Mouse (Mus musculus) midbrain, embryonic 11.5 days (tissue): ENCODE data around the gene Lpar2. TPM values are rescaled to one million over a fixed set of nuclear protein-coding genes. Genes with fewer than 3 reads are reported as not detected.

ENCODE experiments used
- ATAC-seq: fragments of 200-750 bp; cut with Nextera tagmentation; 2 replicates; pipeline ENCODE4 v1.8.0; 2017; ENCODE audit warnings: moderate TSS enrichment, moderate library complexity; ENCODE audit not compliant: low FRiP score
- DNase-seq: peaks from one replicate; pipeline ENCODE4 v3.0.0; 2015; ENCODE audit warnings: low spot score; ENCODE audit errors: missing footprints
- H3K27ac ChIP-seq: fragments of 300-500 bp; sonication (generic); 2 replicates; pipeline ENCODE4 v1.5.1; 2014; ENCODE audit warnings: low read depth, low read length
- H3K27me3 ChIP-seq: fragments of 300-500 bp; sonication (generic); 2 replicates; pipeline ENCODE4 v1.6.1; 2014; ENCODE audit warnings: mild to moderate bottlenecking, low read length, moderate library complexity, mixed read lengths; ENCODE audit not compliant: control insufficient read depth, insufficient read depth
- H3K36me3 ChIP-seq: fragments of 300-500 bp; sonication (generic); 2 replicates; pipeline ENCODE4 v1.6.1; 2014; ENCODE audit warnings: mild to moderate bottlenecking, low read length, moderate library complexity, mixed read lengths; ENCODE audit not compliant: control insufficient read depth, insufficient read depth
- H3K4me1 ChIP-seq: fragments of 300-500 bp; sonication (generic); 2 replicates; pipeline ENCODE4 v1.6.1; 2014; ENCODE audit warnings: low read length; ENCODE audit not compliant: control insufficient read depth, insufficient read depth
- H3K4me2 ChIP-seq: fragments of 300-500 bp; sonication (generic); 2 replicates; pipeline ENCODE4 v1.6.1; 2014; ENCODE audit warnings: mild to moderate bottlenecking, moderate library complexity
- H3K4me3 ChIP-seq: fragments of 300-500 bp; sonication (generic); 2 replicates; pipeline ENCODE4 v1.5.1; 2014; ENCODE audit warnings: low read depth, low read length
- H3K9ac ChIP-seq: fragments of 300-500 bp; sonication (generic); 2 replicates; pipeline ENCODE4 v1.6.1; 2014; ENCODE audit warnings: low read length
- H3K9me3 ChIP-seq: fragments of 300-500 bp; sonication (generic); 2 replicates; pipeline ENCODE4 v1.6.1; 2016; ENCODE audit warnings: low read length; ENCODE audit not compliant: control insufficient read depth
- WGBS: fragments of 180-500 bp; shearing (Covaris S2); extraction: QIAGEN DNeasy Blood & Tissue Kit; methylation state at CpG from one replicate; pipeline ENCODE4 v1.1.7; 2014; 5-methylcytosine and 5-hydroxymethylcytosine counted together
- polyA plus RNA-seq: library from polyadenylated mRNA; unstranded; fragments of >200 nt; fragmentation: Nextera tagmentation; extraction: Ambion mirVana; gene quantifications from 2 replicates; pipeline ENCODE4 v1.2.1, GENCODE M21; 2014

Gene Lpar2
- polyA plus RNA-seq, 1 experiment from 2014 or later, result 1.2 TPM

DNA sequence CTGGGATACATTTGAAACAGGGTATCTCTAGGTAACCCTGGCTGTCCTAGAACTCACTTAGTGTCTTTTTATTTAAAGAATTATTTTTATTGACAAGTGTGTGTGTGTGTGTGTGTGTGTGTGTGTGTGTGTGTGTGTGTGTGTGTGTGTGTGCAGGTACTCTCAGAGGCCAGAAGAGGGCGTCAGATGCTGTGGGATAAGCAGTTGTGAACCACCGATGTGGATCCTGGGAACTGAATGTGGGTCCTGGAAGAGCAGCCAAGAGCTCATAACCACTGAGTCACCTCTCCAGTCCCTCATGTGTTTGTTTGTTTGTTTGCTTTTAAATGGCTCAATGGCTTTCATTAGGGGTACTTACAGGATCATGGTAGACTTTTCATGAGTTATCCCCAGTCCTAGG is 7.3 kb upstream of the Lpar2 start:
- ATAC-seq, result no peak
- H3K27me3 ChIP-seq, result no peaks in the 10 kb centered on the region
- H3K4me1 ChIP-seq, result no peaks in the 10 kb centered on the region
- no peak overlapping the region for H3K9ac ChIP-seq
- peaks cover 2% of the 10 kb centered on the region; the same call in 1 of the 2 replicates for H3K36me3 ChIP-seq
- no peak overlapping the region for H3K27ac ChIP-seq
- DNase-seq, result no peak
- H3K4me3 ChIP-seq, result no peak overlapping the region
- no peaks in the 10 kb centered on the region for H3K9me3 ChIP-seq
- WGBS, result 82% methylated on average over 2 of the region's 2 CpGs
- H3K4me2 ChIP-seq, result no peak overlapping the region

DNA sequence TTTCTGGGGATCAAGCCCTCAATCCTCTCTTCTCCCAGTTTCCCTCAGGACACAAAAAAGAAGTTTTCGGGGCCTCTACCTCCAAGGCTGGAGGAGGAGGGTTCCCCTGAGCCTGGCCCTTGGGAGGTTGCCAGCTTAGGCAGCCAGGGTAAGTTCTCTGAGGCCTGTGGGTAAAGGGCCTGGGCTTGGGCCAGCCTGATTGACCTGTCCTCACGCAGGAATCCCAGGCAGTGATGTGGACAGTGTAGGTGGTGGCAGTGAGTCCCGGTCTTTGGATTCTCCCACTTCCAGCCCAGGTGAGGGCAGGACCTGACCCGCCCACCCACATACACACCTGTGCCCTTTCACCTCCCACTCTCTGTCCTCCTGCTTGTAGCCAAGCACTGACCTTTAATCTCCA is 6.8 kb upstream of the Lpar2 start:
- ATAC-seq, result no peak
- Histone ChIP-seq H3K4me3 (no peak overlapping the region), H3K36me3 (peaks cover 2% of the 10 kb centered on the region; the same call in 1 of the 2 replicates), H3K4me2 (no peak overlapping the region), H3K9me3 (no peaks in the 10 kb centered on the region), H3K4me1 (no peaks in the 10 kb centered on the region), H3K27me3 (no peaks in the 10 kb centered on the region; the same call in 1 of the 2 replicates), H3K27ac (no peak overlapping the region), H3K9ac (no peak overlapping the region)
- no peak for DNase-seq
- WGBS, result 98% methylated on average over 4 of the region's 4 CpGs

- no peak overlapping the region for H3K4me3 ChIP-seq
- H3K9ac ChIP-seq, result no peak overlapping the region
- no peaks in the 10 kb centered on the region; the same call in 1 of the 2 replicates for H3K27me3 ChIP-seq
- peaks cover 11% of the 10 kb centered on the region for H3K4me1 ChIP-seq
- no peaks in the 10 kb centered on the region for H3K36me3 ChIP-seq
- no peak overlapping the region for H3K4me2 ChIP-seq
- ATAC-seq, result no peak
- no peak overlapping the region for H3K27ac ChIP-seq
- WGBS, result 89% methylated on average over 9 of the region's 9 CpGs
- H3K9me3 ChIP-seq, result no peaks in the 10 kb centered on the region
- no peak for DNase-seq
These were observed 1.8 kb upstream of the Lpar2 start for GRCm38 (mm10) chr8:69820466-69820865.

DNA sequence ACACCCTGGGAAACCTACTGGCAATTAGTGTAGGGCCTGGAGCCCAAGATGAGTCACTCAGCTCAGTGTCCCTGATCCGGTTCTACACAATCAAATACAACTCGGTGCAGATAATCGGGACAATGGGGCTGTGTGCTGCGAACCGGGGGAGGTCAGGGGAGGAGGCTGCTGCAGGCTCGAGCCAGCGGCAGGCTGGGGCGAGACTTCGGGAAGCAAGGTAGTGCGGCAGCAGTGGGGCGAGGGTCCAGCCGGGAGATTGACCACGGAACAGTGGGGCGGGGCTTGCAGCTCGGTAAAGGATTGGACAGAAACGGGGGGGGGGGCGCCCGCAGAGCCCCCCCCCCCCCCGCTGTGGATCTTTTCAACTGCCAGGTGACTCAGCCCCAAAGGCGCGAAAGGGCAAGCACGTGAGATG is 251 bp upstream of the Lpar2 start:
- ATAC-seq, result peak; percentile 65
- Histone ChIP-seq H3K9ac (peak overlapping the region; percentile 63), H3K36me3 (no peaks in the 10 kb centered on the region; the same call in 1 of the 2 replicates), H3K4me1 (peaks cover 11% of the 10 kb centered on the region), H3K9me3 (no peaks in the 10 kb centered on the region), H3K27ac (no peak overlapping the region), H3K4me3 (peak overlapping the region; percentile 45), H3K4me2 (peak overlapping the region; percentile 79), H3K27me3 (no peaks in the 10 kb centered on the region; the same call in 1 of the 2 replicates)
- DNase-seq, result peak; percentile 91
- 2% methylated on average over 11 of the region's 22 CpGs for WGBS

DNA sequence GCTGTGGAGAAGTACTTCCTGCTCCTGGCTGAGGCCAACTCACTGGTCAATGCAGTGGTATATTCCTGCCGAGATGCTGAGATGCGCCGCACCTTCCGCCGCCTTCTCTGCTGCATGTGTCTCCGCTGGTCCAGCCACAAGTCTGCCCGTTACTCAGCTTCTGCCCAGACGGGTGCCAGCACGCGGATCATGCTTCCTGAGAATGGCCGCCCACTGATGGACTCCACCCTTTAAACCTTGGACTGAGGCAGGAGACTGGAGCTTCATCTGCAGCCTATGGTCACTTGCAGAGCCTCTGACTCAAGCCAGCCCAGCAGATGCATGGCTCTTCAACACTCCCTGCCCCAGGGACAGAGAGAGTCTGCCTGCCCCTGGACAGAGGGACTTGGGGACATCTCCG is 4.1 kb downstream of the Lpar2 start:
- ATAC-seq (no peak), DNase-seq (no peak)
- no peak overlapping the region for H3K27ac ChIP-seq
- H3K9me3 ChIP-seq, result no peaks in the 10 kb centered on the region
- no peak overlapping the region for H3K9ac ChIP-seq
- peaks cover 11% of the 10 kb centered on the region for H3K4me1 ChIP-seq
- H3K36me3 ChIP-seq, result no peaks in the 10 kb centered on the region; the same call in 1 of the 2 replicates
- H3K27me3 ChIP-seq, result no peaks in the 10 kb centered on the region; the same call in 1 of the 2 replicates
- 93% methylated on average over 12 of the region's 12 CpGs for WGBS
- H3K4me3 ChIP-seq, result no peak overlapping the region
- no peak overlapping the region for H3K4me2 ChIP-seq

DNA sequence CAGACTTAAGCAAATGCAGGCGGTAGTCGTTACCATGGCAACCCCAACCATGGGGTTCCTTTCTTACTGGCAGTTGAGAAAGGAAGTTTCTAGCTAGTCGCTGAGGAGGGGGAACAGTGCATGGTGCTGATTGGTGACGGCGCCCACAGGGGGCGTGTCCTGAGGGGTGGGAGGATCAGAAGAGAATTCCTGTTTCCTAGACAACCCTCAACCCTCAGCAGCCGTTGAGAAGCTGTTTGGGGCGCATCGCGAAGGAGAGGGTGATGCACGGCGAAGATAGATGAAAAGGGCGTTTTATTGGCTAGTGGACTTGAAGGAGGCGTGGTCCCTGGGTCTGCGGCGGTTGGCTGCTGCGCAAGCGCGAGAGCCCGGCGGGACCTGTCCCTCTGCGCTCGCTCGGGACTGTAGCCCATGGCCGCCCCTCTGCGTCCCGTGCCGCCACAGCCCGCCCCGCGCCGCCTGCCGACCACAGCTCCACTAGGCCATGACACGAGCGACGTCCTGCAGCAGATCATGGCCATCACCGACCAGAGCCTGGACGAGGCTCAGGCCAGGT is 10.1 kb downstream of the Lpar2 start, which contains the start of gene Pbx4:
TSS of gene Pbx4 (plus strand) at position 194 of the 556 bp plus-strand sequence.
- ATAC-seq (peak; percentile 98), DNase-seq (peak; percentile 99)
- peak within 1 kb of the TSS; percentile 65 for H3K4me2 ChIP-seq
- H3K27me3 ChIP-seq, result no peaks in the 10 kb centered on the region
- peak within 1 kb of the TSS; percentile 64 for H3K9ac ChIP-seq
- peaks cover 5% of the 10 kb centered on the region for H3K4me1 ChIP-seq
- no peaks in the 10 kb centered on the region for H3K9me3 ChIP-seq
- no peaks in the 10 kb centered on the region for H3K36me3 ChIP-seq
- WGBS, result under 1% methylated on average over 38 of the region's 38 CpGs
- peak within 1 kb of the TSS; percentile 59 for H3K27ac ChIP-seq
- peak within 1 kb of the TSS; percentile 54 for H3K4me3 ChIP-seq

GRCm38 (mm10) chr8:69837057-69837682 is 14.9 kb downstream of the Lpar2 start:
- 83% methylated on average over 8 of the region's 8 CpGs for WGBS
- H3K27ac ChIP-seq, result no peak overlapping the region
- H3K4me2 ChIP-seq, result no peak overlapping the region
- H3K27me3 ChIP-seq, result no peaks in the 10 kb centered on the region
- ATAC-seq (no peak), DNase-seq (no peak)
- H3K36me3 ChIP-seq, result no peaks in the 10 kb centered on the region; the same call in 1 of the 2 replicates
- H3K4me3 ChIP-seq, result no peak overlapping the region
- no peak overlapping the region for H3K9ac ChIP-seq
- H3K9me3 ChIP-seq, result no peaks in the 10 kb centered on the region
- H3K4me1 ChIP-seq, result no peaks in the 10 kb centered on the region

DNA sequence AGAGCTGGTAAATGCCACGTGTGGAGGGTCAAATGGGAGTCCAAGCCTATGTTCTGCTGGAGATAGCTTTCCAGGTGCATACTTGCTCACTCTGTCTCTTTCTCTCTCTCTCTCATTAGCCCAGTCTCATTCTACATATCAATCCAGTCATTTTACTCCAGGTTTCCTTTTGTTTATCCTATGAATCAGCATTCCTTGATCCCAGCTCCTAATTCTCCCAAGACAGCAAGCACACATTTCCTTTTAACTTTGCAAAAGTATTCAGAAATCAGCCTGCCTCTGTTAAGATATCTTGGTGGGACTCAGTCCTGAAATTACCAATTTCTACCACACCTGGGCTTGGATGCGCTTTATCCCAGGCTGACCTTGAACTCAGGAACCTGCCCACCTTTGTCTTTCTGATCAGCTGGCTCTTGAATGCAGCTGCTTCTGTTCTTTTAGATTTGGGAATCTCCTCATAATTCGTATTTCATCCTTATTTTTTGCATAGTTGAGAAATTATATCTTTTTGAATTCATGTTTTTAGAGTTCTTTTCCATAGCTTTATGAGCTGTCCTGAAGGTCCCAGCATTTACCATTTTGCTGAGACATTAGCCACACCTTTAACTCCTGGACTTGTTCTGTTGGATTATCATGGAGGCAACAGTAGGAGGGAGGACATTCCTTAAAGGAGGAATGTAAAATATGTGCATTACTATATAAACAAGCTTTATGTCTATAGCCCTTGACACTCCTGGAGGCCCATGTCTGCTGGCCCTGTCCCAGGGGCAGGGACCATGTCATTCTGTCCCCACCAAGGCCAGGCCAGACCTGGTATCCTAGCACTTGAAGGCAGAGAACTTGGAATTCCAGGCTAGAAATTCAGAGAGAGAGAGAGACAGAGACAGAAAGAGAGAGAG is 25.2 kb downstream of the Lpar2 start:
- 82% methylated on average over 3 of the region's 3 CpGs for WGBS

More for the DNA sequence above, 25.2 kb downstream of the Lpar2 start:
- Histone ChIP-seq H3K27ac (no peak overlapping the region), H3K4me2 (no peak overlapping the region), H3K9ac (no peak overlapping the region), H3K4me1 (no peaks in the 10 kb centered on the region), H3K27me3 (no peaks in the 10 kb centered on the region), H3K36me3 (peaks cover 2% of the 10 kb centered on the region; the same call in 1 of the 2 replicates), H3K9me3 (no peaks in the 10 kb centered on the region), H3K4me3 (no peak overlapping the region)
- DNase-seq (no peak), ATAC-seq (no peak)
